Comparison of ENCODE assay signal across 32 mouse cellular contexts in the genomic region with DNA sequence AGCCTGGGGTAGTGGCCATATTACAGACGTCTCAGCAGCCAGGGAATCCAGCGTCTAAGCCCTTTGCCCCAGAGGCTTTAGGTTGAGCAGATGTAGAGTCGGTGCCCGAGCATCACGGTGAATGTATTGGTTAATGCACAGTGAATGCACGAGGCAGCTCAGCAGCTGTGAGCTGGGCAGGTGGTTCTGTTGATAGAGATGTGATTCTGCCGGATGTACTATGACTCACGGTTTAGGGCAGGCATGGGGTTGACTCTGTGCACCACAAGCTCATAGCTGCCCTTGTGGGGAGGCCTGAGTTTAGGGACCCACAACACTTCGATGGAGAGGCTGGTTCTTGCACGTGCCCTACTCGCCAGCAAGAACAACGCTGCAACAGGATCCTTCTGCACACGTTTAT. TPM values are rescaled to one million over a fixed set of nuclear protein-coding genes. Genes with fewer than 3 reads are reported as not detected.
"Had no signal": no experiment of that assay in that cellular context is flagged by ENCODE, and none has a peak within 500 bp of the region (broad histone marks: within the 10 kb centered on the region; RNA-seq: fewer than 3 reads in every experiment).

No protein-coding gene starts in this region.

- H3K4me3 ChIP-seq: left cerebral cortex, adult 2 months; limb, embryonic 10.5 days; limb, embryonic 12.5 days; limb, embryonic 13.5 days; limb, embryonic 15.5 days; liver, embryonic 12.5 days; liver, embryonic 13.5 days; liver, embryonic 15.5 days; lung, embryonic 15.5 days; megakaryocyte, embryonic 14.5 days; midbrain, embryonic 10.5 days; midbrain, embryonic 12.5 days; midbrain, embryonic 13.5 days; midbrain, embryonic 15.5 days had no signal

- ATAC-seq: liver, embryonic 12.5 days; liver, postnatal 0 days; lung, postnatal 0 days; midbrain, embryonic 13.5 days; midbrain, embryonic 15.5 days; midbrain, embryonic 16.5 days had no signal

- H3K27me3 ChIP-seq: limb, embryonic 12.5 days; limb, embryonic 13.5 days; limb, embryonic 15.5 days; liver, embryonic 12.5 days; liver, embryonic 13.5 days; liver, embryonic 15.5 days; lung, embryonic 15.5 days; midbrain, embryonic 12.5 days; midbrain, embryonic 13.5 days; midbrain, embryonic 15.5 days had no signal

- H3K4me1 ChIP-seq: liver, embryonic 12.5 days; liver, embryonic 13.5 days; liver, embryonic 15.5 days; lung, embryonic 15.5 days; midbrain, embryonic 10.5 days; midbrain, embryonic 12.5 days; midbrain, embryonic 15.5 days had no signal

- H3K27ac ChIP-seq: left cerebral cortex, adult 2 months; limb, embryonic 10.5 days; limb, embryonic 12.5 days; limb, embryonic 13.5 days; limb, embryonic 15.5 days; liver, embryonic 12.5 days; liver, embryonic 13.5 days; liver, embryonic 14.5 days; liver, embryonic 15.5 days; lung, embryonic 15.5 days; macrophage; midbrain, embryonic 10.5 days; midbrain, embryonic 12.5 days; midbrain, embryonic 13.5 days; midbrain, embryonic 15.5 days had no signal

- DNase-seq: left cerebral cortex, postnatal 4 days; liver; liver, embryonic 13.5 days; liver, postnatal 0 days; lung, adult 18-20 months; lung, adult 2 months; lung, embryonic 14.5 days; lung, postnatal 10 days; lung, postnatal 14 days; lung, postnatal 36 days; lung, postnatal 4 days; midbrain, embryonic 14.5 days had no signal

- H3K9ac ChIP-seq: limb, embryonic 12.5 days; limb, embryonic 13.5 days; limb, embryonic 15.5 days; liver, embryonic 12.5 days; liver, embryonic 13.5 days; liver, embryonic 14.5 days; liver, embryonic 15.5 days; liver, postnatal 0 days; lung, embryonic 14.5 days; lung, embryonic 15.5 days; midbrain, embryonic 12.5 days; midbrain, embryonic 13.5 days; midbrain, embryonic 15.5 days had no signal

- H3K36me3 ChIP-seq: limb, embryonic 10.5 days; limb, embryonic 12.5 days; limb, embryonic 13.5 days; limb, embryonic 15.5 days; liver, embryonic 12.5 days; liver, embryonic 13.5 days; liver, embryonic 15.5 days; lung, embryonic 15.5 days; midbrain, embryonic 10.5 days; midbrain, embryonic 12.5 days; midbrain, embryonic 13.5 days; midbrain, embryonic 15.5 days had no signal

- H3K9me3 ChIP-seq: limb, embryonic 10.5 days; limb, embryonic 15.5 days; liver, embryonic 13.5 days; liver, embryonic 15.5 days; lung, embryonic 15.5 days; midbrain, embryonic 12.5 days had no signal

- H3K4me2 ChIP-seq: limb, embryonic 12.5 days; limb, embryonic 13.5 days; limb, embryonic 15.5 days; liver, embryonic 11.5 days; liver, embryonic 12.5 days; liver, embryonic 13.5 days; liver, embryonic 15.5 days; lung, embryonic 14.5 days; lung, embryonic 15.5 days; midbrain, embryonic 11.5 days; midbrain, embryonic 12.5 days; midbrain, embryonic 13.5 days; midbrain, embryonic 15.5 days had no signal

RNA-seq across cellular contexts. Expression of a gene that starts 51.0 kb away (rescaled TPM):
- total RNA-seq: megakaryocyte-erythroid progenitor cell, adult 5-6 weeks had no signal
